Mouse (Mus musculus): ENCODE measurements at regions not wholly inside any gene's neighbourhood (a gene's known extent, or its start where the extent isn't known, plus 50 kb on each side); places are given as distances from the start of the nearest gene placed in this dataset.

DNA sequence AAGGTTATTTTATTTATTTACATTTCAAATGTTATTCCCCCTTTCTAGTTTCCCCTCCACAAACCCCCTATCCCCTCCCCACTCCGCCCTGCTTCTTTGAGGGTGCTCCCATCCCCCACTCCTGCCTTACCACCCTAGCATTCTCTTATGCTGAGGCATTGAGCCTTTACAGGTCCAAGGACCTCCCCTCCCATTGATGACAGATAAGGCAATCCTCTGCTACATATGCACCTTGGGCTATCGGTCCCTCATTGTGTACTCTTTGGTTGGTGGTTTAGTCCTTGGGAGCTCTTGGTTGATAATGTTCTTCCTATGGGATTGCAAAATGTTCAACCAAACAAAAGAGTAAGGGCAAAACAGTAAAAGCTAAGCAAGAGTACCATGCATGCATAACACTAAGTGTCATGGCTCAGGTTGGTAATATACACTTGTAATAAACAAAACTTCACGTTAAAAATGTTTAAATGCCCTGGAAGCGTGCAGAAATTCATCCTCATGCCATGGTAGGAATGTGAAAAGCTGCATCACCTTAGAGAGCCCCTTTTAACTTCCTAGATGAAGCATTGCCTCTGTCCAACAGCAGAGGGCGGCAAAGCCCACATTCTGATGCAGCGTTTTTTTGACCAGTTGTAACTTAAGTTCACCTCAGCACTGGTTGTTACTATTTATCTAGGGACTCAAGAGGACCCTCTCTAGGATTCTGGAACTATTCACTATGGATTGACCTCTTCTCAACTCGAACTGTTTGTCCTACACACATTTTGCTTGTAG, 207.6 kb downstream of the Rdh14 start:
- Histone ChIP-seq H3K4me1 (ENCODE audit: control insufficient read depth, insufficient read depth, low read length) (no peaks in the 10 kb centered on the region), H3K9ac (ENCODE audit: low read length) (no peak overlapping the region), H3K36me3 (ENCODE audit: control insufficient read depth, insufficient read depth, low read length) (no peaks in the 10 kb centered on the region), H3K27me3 (ENCODE audit: control insufficient read depth, insufficient read depth, low read length) (no peaks in the 10 kb centered on the region), H3K27ac (ENCODE audit: low read length) (no peak overlapping the region), H3K4me2 (ENCODE audit: low read depth, low read length) (no peak overlapping the region), H3K4me3 (replicated peaks; ENCODE audit: low read length) (no peak overlapping the region), H3K9me3 (replicated peaks; ENCODE audit: control insufficient read depth, low read length) (no peaks in the 10 kb centered on the region)
- 11% methylated on average over 7 of the region's 7 CpGs for WGBS
- ATAC-seq (ENCODE audit: insufficient read depth, low FRiP score): peak; percentile 7; the same call in 1 of the 2 replicates

DNA sequence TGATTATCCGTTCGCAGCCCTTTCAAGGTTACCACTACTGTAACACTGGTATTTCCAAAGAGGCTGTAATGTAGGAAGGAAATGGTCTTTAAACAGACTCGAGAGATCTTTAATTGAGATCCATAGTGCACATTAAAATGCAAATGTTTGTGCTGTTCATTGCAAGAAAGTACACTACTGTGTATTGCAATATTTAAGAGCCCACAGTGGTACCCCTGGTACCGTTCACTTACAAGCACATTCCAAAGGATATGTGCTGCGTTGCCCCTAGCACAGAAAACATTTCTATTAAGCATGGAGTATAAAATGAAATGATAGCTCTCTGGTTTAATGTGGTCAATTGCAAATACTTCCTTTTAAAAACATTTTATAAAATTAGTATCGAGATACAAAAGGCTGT, 209.5 kb downstream of the Rdh14 start:
- H3K9me3 ChIP-seq (replicated peaks; ENCODE audit: control insufficient read depth, low read length): no peaks in the 10 kb centered on the region
- H3K36me3 ChIP-seq (ENCODE audit: control insufficient read depth, insufficient read depth, low read length): no peaks in the 10 kb centered on the region
- no peak overlapping the region for H3K4me3 ChIP-seq (replicated peaks; ENCODE audit: low read length)
- H3K27me3 ChIP-seq (ENCODE audit: control insufficient read depth, insufficient read depth, low read length): no peaks in the 10 kb centered on the region
- no peak overlapping the region for H3K9ac ChIP-seq (ENCODE audit: low read length)
- WGBS: 79% methylated on average over 6 of the region's 6 CpGs
- no peak overlapping the region for H3K27ac ChIP-seq (ENCODE audit: low read length)
- no peak for ATAC-seq (ENCODE audit: insufficient read depth, low FRiP score)
- H3K4me2 ChIP-seq (ENCODE audit: low read depth, low read length): no peak overlapping the region
- H3K4me1 ChIP-seq (ENCODE audit: control insufficient read depth, insufficient read depth, low read length): no peaks in the 10 kb centered on the region

DNA sequence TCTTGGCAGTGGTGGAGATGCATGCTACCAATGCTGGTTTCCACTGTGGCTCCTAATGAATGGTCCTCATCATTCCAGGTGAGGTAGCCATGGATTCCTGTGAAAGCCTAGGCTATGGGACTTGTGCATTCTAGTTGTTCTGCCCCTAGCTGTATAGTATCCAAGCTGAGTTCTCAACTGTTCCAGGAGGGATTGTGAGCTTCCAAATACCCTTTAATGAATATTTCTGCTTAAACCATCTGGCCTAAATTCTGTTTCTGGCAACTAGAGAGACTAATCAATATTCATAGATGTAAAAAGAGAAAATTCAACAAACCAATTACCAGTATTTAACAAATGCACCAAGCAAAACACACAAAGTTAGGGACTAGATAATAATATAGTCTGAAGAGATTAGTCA, 227.7 kb downstream of the Rdh14 start:
- H3K27ac ChIP-seq (ENCODE audit: low read length): no peak overlapping the region
- no peaks in the 10 kb centered on the region for H3K27me3 ChIP-seq (ENCODE audit: control insufficient read depth, insufficient read depth, low read length)
- no peak overlapping the region for H3K9ac ChIP-seq (ENCODE audit: low read length)
- H3K36me3 ChIP-seq (ENCODE audit: control insufficient read depth, insufficient read depth, low read length): no peaks in the 10 kb centered on the region
- no peak for ATAC-seq (ENCODE audit: insufficient read depth, low FRiP score)
- H3K4me1 ChIP-seq (ENCODE audit: control insufficient read depth, insufficient read depth, low read length): no peaks in the 10 kb centered on the region
- no peak overlapping the region for H3K4me2 ChIP-seq (ENCODE audit: low read depth, low read length)
- H3K9me3 ChIP-seq (replicated peaks; ENCODE audit: control insufficient read depth, low read length): no peaks in the 10 kb centered on the region
- no peak overlapping the region for H3K4me3 ChIP-seq (replicated peaks; ENCODE audit: low read length)

DNA sequence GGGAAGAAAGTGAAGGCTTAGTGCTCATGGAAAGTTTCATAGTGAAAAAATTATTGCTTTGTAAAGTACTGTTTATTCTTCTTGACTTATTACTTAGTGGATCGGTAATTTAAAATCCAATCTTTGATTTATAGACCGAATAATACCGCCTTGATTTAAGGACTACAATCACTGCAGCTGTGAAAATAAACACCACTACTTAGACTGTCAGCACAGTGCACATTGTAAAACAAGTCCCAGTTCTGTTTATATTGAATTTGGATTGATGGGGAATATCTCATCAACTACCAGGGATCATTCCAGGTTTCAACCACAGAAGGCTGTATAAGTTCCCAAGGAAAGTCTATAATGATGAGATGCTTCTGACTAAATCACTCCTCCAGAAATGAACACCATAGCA, 230.0 kb downstream of the Rdh14 start:
- no peak overlapping the region for H3K4me2 ChIP-seq (ENCODE audit: low read depth, low read length)
- H3K36me3 ChIP-seq (ENCODE audit: control insufficient read depth, insufficient read depth, low read length): no peaks in the 10 kb centered on the region
- no peaks in the 10 kb centered on the region for H3K27me3 ChIP-seq (ENCODE audit: control insufficient read depth, insufficient read depth, low read length)
- no peak overlapping the region for H3K4me3 ChIP-seq (replicated peaks; ENCODE audit: low read length)
- WGBS: 40% methylated on average over 3 of the region's 3 CpGs
- no peak; the same call in 1 of the 2 replicates for ATAC-seq (ENCODE audit: insufficient read depth, low FRiP score)
- no peaks in the 10 kb centered on the region for H3K4me1 ChIP-seq (ENCODE audit: control insufficient read depth, insufficient read depth, low read length)
- H3K27ac ChIP-seq (ENCODE audit: low read length): no peak overlapping the region
- no peaks in the 10 kb centered on the region for H3K9me3 ChIP-seq (replicated peaks; ENCODE audit: control insufficient read depth, low read length)
- no peak overlapping the region for H3K9ac ChIP-seq (ENCODE audit: low read length)

DNA sequence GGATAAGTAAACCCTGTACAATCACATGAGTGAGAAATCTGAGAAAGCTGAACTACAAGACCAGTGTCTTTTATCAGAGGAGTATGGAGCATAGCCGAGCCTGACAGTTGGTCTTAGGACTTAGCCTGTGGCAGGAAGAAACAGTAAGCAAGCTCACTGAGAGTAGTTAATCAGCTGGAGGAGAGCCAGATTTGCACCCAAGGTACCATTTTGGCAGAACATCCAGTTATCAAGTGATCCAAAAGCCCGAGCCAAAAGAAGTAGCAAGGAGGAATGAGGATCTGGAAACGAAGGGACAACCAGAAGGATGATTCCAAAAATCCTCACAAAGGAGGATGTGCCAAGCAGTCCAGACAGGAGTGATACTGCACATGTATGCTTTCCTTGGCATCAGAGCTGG, 248.0 kb downstream of the Rdh14 start:
- Histone ChIP-seq H3K4me2 (ENCODE audit: low read depth, low read length) (no peak overlapping the region), H3K9me3 (replicated peaks; ENCODE audit: control insufficient read depth, low read length) (no peaks in the 10 kb centered on the region), H3K27me3 (ENCODE audit: control insufficient read depth, insufficient read depth, low read length) (no peaks in the 10 kb centered on the region), H3K36me3 (ENCODE audit: control insufficient read depth, insufficient read depth, low read length) (no peaks in the 10 kb centered on the region), H3K4me1 (ENCODE audit: control insufficient read depth, insufficient read depth, low read length) (no peaks in the 10 kb centered on the region), H3K9ac (ENCODE audit: low read length) (no peak overlapping the region), H3K4me3 (replicated peaks; ENCODE audit: low read length) (no peak overlapping the region), H3K27ac (ENCODE audit: low read length) (no peak overlapping the region)
- WGBS: 69% methylated on average over 3 of the region's 3 CpGs
- no peak for ATAC-seq (ENCODE audit: insufficient read depth, low FRiP score)

DNA sequence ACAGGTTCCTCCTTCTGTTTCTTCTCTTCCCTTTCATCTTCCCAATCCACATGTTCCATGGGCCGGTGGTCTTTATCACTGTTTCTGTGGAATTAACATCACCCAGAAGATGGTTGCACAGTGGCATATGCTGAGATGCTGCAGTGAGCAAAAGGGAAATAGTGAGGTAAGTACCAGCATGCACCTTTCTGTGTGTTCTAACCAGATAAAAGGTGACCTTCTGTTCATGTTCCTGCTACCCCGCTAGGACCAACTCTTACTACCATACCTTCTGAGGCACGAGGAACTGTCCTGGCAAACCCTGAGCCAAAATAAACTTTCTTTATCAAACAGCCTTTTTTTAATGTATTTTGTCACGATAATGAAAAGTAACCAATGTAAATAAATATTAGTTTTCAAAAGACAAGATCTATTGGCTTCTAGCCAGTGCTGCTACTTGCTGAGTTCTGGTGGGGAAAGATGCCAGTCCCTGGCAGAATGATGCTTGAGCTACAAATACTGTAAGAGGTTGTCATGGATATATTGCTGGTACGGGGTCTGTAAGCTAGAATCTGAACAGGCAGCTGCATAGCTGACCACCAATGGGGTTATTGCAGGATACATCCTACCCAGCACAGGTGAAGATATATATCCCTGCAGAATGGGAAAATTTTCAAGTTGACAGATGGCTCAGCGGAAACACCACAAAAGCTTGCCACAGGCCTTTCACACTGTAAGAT, 264.1 kb downstream of the Rdh14 start:
- WGBS: 69% methylated on average over 6 of the region's 6 CpGs
- no peak for ATAC-seq (ENCODE audit: insufficient read depth, low FRiP score)
- H3K4me3 ChIP-seq (replicated peaks; ENCODE audit: low read length): no peak overlapping the region
- H3K27ac ChIP-seq (ENCODE audit: low read length): no peak overlapping the region
- no peaks in the 10 kb centered on the region for H3K4me1 ChIP-seq (ENCODE audit: control insufficient read depth, insufficient read depth, low read length)
- no peak overlapping the region for H3K9ac ChIP-seq (ENCODE audit: low read length)
- H3K27me3 ChIP-seq (ENCODE audit: control insufficient read depth, insufficient read depth, low read length): no peaks in the 10 kb centered on the region
- H3K4me2 ChIP-seq (ENCODE audit: low read depth, low read length): no peak overlapping the region
- H3K9me3 ChIP-seq (replicated peaks; ENCODE audit: control insufficient read depth, low read length): no peaks in the 10 kb centered on the region
- H3K36me3 ChIP-seq (ENCODE audit: control insufficient read depth, insufficient read depth, low read length): no peaks in the 10 kb centered on the region

DNA sequence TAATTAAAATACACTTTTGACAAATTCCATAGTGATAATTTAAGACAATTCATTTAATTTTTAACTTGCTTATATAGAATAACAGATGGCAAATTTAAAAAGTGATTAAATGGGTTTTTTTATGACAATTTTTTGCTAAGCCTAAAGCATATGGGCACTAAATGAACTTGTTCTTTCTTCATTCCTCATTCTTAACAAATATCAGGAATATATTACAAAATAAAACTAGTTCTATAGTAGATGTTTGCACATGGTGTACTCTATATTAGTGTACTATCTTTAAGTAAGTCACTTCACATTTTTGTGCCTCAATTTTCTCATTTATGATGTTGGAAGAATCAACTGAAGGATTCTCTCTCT, 264.6 kb downstream of the Rdh14 start:
- no peak overlapping the region for H3K9ac ChIP-seq (ENCODE audit: low read length)
- no peaks in the 10 kb centered on the region for H3K36me3 ChIP-seq (ENCODE audit: control insufficient read depth, insufficient read depth, low read length)
- H3K27me3 ChIP-seq (ENCODE audit: control insufficient read depth, insufficient read depth, low read length): no peaks in the 10 kb centered on the region
- no peak overlapping the region for H3K4me2 ChIP-seq (ENCODE audit: low read depth, low read length)
- H3K4me1 ChIP-seq (ENCODE audit: control insufficient read depth, insufficient read depth, low read length): no peaks in the 10 kb centered on the region
- H3K4me3 ChIP-seq (replicated peaks; ENCODE audit: low read length): no peak overlapping the region
- H3K27ac ChIP-seq (ENCODE audit: low read length): no peak overlapping the region
- no peaks in the 10 kb centered on the region for H3K9me3 ChIP-seq (replicated peaks; ENCODE audit: control insufficient read depth, low read length)
- ATAC-seq (ENCODE audit: insufficient read depth, low FRiP score): no peak

DNA sequence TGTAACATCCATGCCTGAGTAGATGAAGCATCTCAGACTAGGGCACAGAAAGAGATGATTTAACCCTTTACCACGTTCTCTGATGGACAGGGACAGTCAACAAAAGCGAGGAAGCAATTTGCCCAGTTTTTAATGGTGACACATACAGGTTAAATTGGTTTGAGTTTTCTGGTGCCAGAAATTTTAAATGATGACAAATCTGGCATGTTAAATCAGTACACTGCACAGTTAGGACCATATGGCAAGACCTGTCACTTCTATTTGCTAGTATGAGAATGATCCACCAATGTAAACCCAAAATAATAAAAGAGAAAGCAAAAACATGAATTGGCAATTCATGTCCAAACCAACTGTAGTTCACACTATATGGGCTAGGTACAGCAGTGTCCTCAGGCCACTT, 268.3 kb downstream of the Rdh14 start:
- H3K9me3 ChIP-seq (replicated peaks; ENCODE audit: control insufficient read depth, low read length): no peaks in the 10 kb centered on the region
- no peaks in the 10 kb centered on the region for H3K36me3 ChIP-seq (ENCODE audit: control insufficient read depth, insufficient read depth, low read length)
- no peaks in the 10 kb centered on the region for H3K27me3 ChIP-seq (ENCODE audit: control insufficient read depth, insufficient read depth, low read length)
- no peak overlapping the region for H3K4me2 ChIP-seq (ENCODE audit: low read depth, low read length)
- ATAC-seq (ENCODE audit: insufficient read depth, low FRiP score): no peak
- H3K9ac ChIP-seq (ENCODE audit: low read length): no peak overlapping the region
- H3K4me1 ChIP-seq (ENCODE audit: control insufficient read depth, insufficient read depth, low read length): no peaks in the 10 kb centered on the region
- H3K4me3 ChIP-seq (replicated peaks; ENCODE audit: low read length): no peak overlapping the region
- no peak overlapping the region for H3K27ac ChIP-seq (ENCODE audit: low read length)
- 72% methylated on average over 2 of the region's 2 CpGs for WGBS

DNA sequence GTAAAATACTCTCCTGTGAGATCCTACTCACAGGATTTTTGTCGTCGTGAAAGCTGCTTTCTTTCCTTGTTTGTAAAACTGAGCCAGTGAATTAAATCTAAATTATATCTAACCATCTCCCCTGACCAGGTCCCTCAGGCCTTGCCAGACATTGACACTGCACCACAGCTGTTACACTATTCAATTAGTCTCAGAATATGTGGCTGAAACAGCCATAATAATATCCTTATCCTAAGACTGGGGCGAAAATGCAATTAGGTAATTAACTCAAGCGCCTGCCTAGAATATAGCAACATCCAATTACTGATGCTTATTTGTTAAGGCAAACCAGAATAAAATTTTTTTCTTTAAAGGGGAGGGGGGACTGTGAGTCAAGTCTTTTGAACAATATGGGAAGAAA, 296.2 kb downstream of the Rdh14 start:
- no peaks in the 10 kb centered on the region for H3K9me3 ChIP-seq (replicated peaks; ENCODE audit: control insufficient read depth, low read length)
- H3K9ac ChIP-seq (ENCODE audit: low read length): no peak overlapping the region
- no peak for ATAC-seq (ENCODE audit: insufficient read depth, low FRiP score)
- H3K27me3 ChIP-seq (ENCODE audit: control insufficient read depth, insufficient read depth, low read length): no peaks in the 10 kb centered on the region
- no peak overlapping the region for H3K4me3 ChIP-seq (replicated peaks; ENCODE audit: low read length)
- no peak overlapping the region for H3K27ac ChIP-seq (ENCODE audit: low read length)
- no peaks in the 10 kb centered on the region for H3K36me3 ChIP-seq (ENCODE audit: control insufficient read depth, insufficient read depth, low read length)
- 82% methylated on average over 4 of the region's 4 CpGs for WGBS
- no peak overlapping the region for H3K4me2 ChIP-seq (ENCODE audit: low read depth, low read length)
- H3K4me1 ChIP-seq (ENCODE audit: control insufficient read depth, insufficient read depth, low read length): no peaks in the 10 kb centered on the region
